Comparison of ENCODE assay signal across 8 mouse cellular contexts in the genomic region with DNA sequence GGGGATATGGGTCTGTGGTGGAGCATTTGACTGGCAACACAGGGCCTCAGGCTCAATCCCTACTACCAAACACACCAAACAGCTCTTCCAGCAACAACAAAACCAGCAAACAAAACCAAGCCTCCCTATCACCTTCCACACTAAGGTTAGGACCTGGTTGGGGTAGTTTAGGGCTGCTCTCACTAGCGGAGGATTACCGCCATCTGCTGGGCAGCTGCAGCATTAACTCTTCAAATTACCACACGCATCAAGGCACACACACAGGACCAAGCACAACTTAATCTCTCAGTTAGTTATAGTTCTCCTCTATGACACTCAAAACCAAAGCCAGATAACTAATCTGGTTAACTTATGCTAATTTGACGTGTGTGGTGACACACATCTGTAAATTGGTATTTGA. TPM values are rescaled to one million over a fixed set of nuclear protein-coding genes. Genes with fewer than 3 reads are reported as not detected.
DNase-seq lines count a peak whose midpoint lies in the region; ATAC-seq and TF ChIP-seq lines count a peak whose summit lies in the region.

No protein-coding gene starts in this region.

- H3K9ac ChIP-seq in hindbrain, embryonic 14.5 days, result no peak overlapping the region
- no peak overlapping the region for H3K9ac ChIP-seq in hindbrain, embryonic 16.5 days (ENCODE audit: low read depth, low read length)
- no peak overlapping the region for H3K9ac ChIP-seq in forebrain, embryonic 12.5 days
- H3K9ac ChIP-seq in kidney, postnatal 0 days (ENCODE audit: low read depth, low read length), result no peak overlapping the region
- H3K9ac ChIP-seq in lung, embryonic 16.5 days (ENCODE audit: low read length), result no peak overlapping the region

- peak; percentile 80 for TF ChIP-seq CTCF in G1E (IDR thresholded peaks at IDR 0.05; ENCODE audit: low read depth, low read length)
- peak; percentile 80 for TF ChIP-seq CTCF in kidney, postnatal 0 days (IDR thresholded peaks at IDR 0.05; ENCODE audit: low read depth)

- WGBS in hindbrain, embryonic 14.5 days, result 5% methylated on average over 4 of the region's 4 CpGs
- 3% methylated on average over 4 of the region's 4 CpGs for WGBS in hindbrain, embryonic 16.5 days
- 0% methylated on average over 4 of the region's 4 CpGs for WGBS in forebrain, embryonic 12.5 days
- 5% methylated on average over 4 of the region's 4 CpGs for WGBS in kidney, postnatal 0 days
- WGBS in lung, embryonic 16.5 days, result 7% methylated on average over 4 of the region's 4 CpGs

- H3K27me3 ChIP-seq in hindbrain, embryonic 14.5 days (ENCODE audit: control insufficient read depth, insufficient read depth, low read length), result no peaks in the 10 kb centered on the region
- H3K27me3 ChIP-seq in hindbrain, embryonic 16.5 days (replicated peaks; ENCODE audit: control insufficient read depth, insufficient read depth, low read length), result no peaks in the 10 kb centered on the region
- peaks cover 4% of the 10 kb centered on the region; the same call in 1 of the 2 replicates for H3K27me3 ChIP-seq in G1E (ENCODE audit: insufficient read depth, low read length)
- peaks cover 3% of the 10 kb centered on the region; the same call in 1 of the 2 replicates for H3K27me3 ChIP-seq in forebrain, embryonic 12.5 days
- H3K27me3 ChIP-seq in kidney, postnatal 0 days (ENCODE audit: insufficient read depth, low read length), result no peaks in the 10 kb centered on the region
- H3K27me3 ChIP-seq in lung, embryonic 16.5 days (ENCODE audit: control insufficient read depth, insufficient read depth, low read depth, low read length), result no peaks in the 10 kb centered on the region

- no peaks in the 10 kb centered on the region for H3K9me3 ChIP-seq in hindbrain, embryonic 14.5 days (ENCODE audit: control insufficient read depth, low read length)
- H3K9me3 ChIP-seq in hindbrain, embryonic 16.5 days (ENCODE audit: control insufficient read depth, low read length), result no peaks in the 10 kb centered on the region
- no peaks in the 10 kb centered on the region for H3K9me3 ChIP-seq in G1E (replicated peaks)
- H3K9me3 ChIP-seq in forebrain, embryonic 12.5 days, result no peaks in the 10 kb centered on the region
- no peaks in the 10 kb centered on the region for H3K9me3 ChIP-seq in kidney, postnatal 0 days (replicated peaks; ENCODE audit: low read length)
- H3K9me3 ChIP-seq in lung, embryonic 16.5 days (ENCODE audit: control insufficient read depth, low read length), result no peaks in the 10 kb centered on the region

- no peak overlapping the region for H3K4me3 ChIP-seq in hindbrain, embryonic 14.5 days (replicated peaks; ENCODE audit: low read length)
- no peak overlapping the region for H3K4me3 ChIP-seq in hindbrain, embryonic 16.5 days (ENCODE audit: low read length)
- H3K4me3 ChIP-seq in G1E (ENCODE audit: low read depth, low read length), result no peak overlapping the region
- no peak overlapping the region for H3K4me3 ChIP-seq in forebrain, embryonic 12.5 days (replicated peaks)
- H3K4me3 ChIP-seq in kidney, postnatal 0 days (replicated peaks; ENCODE audit: low read depth, low read length), result no peak overlapping the region
- H3K4me3 ChIP-seq in lung, embryonic 16.5 days (ENCODE audit: low read length), result no peak overlapping the region

- H3K4me2 ChIP-seq in hindbrain, embryonic 14.5 days (replicated peaks), result no peak overlapping the region
- H3K4me2 ChIP-seq in hindbrain, embryonic 16.5 days (ENCODE audit: low read length), result no peak overlapping the region
- no peak overlapping the region for H3K4me2 ChIP-seq in forebrain, embryonic 12.5 days
- H3K4me2 ChIP-seq in kidney, postnatal 0 days (ENCODE audit: low read length), result no peak overlapping the region
- no peak overlapping the region for H3K4me2 ChIP-seq in lung, embryonic 16.5 days (ENCODE audit: low read depth, low read length)

- H3K4me1 ChIP-seq in hindbrain, embryonic 14.5 days (replicated peaks; ENCODE audit: control insufficient read depth, insufficient read depth, low read length), result peaks cover 7% of the 10 kb centered on the region; the same call in 1 of the 2 replicates
- H3K4me1 ChIP-seq in hindbrain, embryonic 16.5 days (ENCODE audit: control insufficient read depth, insufficient read depth, low read depth, low read length), result peaks cover 3% of the 10 kb centered on the region; the same call in 1 of the 2 replicates
- no peaks in the 10 kb centered on the region for H3K4me1 ChIP-seq in G1E (ENCODE audit: insufficient read depth, low read depth, low read length)
- peaks cover 17% of the 10 kb centered on the region for H3K4me1 ChIP-seq in forebrain, embryonic 12.5 days
- H3K4me1 ChIP-seq in kidney, postnatal 0 days (replicated peaks; ENCODE audit: insufficient read depth, low read length), result 0 out of 2 replicates have a peak, but pooled peaks cover 5% of the 10 kb centered on the region
- peaks cover 6% of the 10 kb centered on the region; the same call in 1 of the 2 replicates for H3K4me1 ChIP-seq in lung, embryonic 16.5 days (replicated peaks; ENCODE audit: control insufficient read depth, insufficient read depth, low read length)

- peak; percentile 51 for DNase-seq in hindbrain, embryonic 14.5 days (ENCODE audit: low spot score)
- peak; percentile 45 for DNase-seq in G1E (ENCODE audit: low spot score)
- peak; percentile 62 for DNase-seq in kidney, postnatal 0 days (ENCODE audit: low spot score)
- peak; percentile 13 to 71 for DNase-seq in spleen, postnatal 10 days (ENCODE audit: low spot score in 2 of 2)

- H3K36me3 ChIP-seq in hindbrain, embryonic 14.5 days (replicated peaks; ENCODE audit: control insufficient read depth, insufficient read depth), result no peaks in the 10 kb centered on the region
- no peaks in the 10 kb centered on the region for H3K36me3 ChIP-seq in hindbrain, embryonic 16.5 days (ENCODE audit: control insufficient read depth, insufficient read depth, low read length)
- H3K36me3 ChIP-seq in G1E (replicated peaks), result no peaks in the 10 kb centered on the region
- no peaks in the 10 kb centered on the region for H3K36me3 ChIP-seq in forebrain, embryonic 12.5 days (replicated peaks)
- no peaks in the 10 kb centered on the region for H3K36me3 ChIP-seq in kidney, postnatal 0 days (ENCODE audit: insufficient read depth, low read length)
- H3K36me3 ChIP-seq in lung, embryonic 16.5 days (ENCODE audit: control insufficient read depth, insufficient read depth, low read length), result no peaks in the 10 kb centered on the region

- no peak for ATAC-seq in hindbrain, embryonic 14.5 days (ENCODE audit: low FRiP score)
- ATAC-seq in hindbrain, embryonic 16.5 days, result no peak
- ATAC-seq in G1E (ENCODE audit: extremely low read depth, insufficient number of reproducible peaks, low FRiP score, poor library complexity, severe bottlenecking), result peak; percentile 40; the same call in 1 of the 2 replicates
- peak; percentile 40 for ATAC-seq in cerebellum, adult (ENCODE audit: insufficient number of reproducible peaks, low FRiP score, low TSS enrichment)
- peak; percentile 59; the same call in 1 of the 2 replicates for ATAC-seq in forebrain, embryonic 12.5 days (ENCODE audit: low FRiP score)
- no peak for ATAC-seq in kidney, postnatal 0 days (replicated peaks; ENCODE audit: low FRiP score, low read depth)
- ATAC-seq in lung, embryonic 16.5 days (ENCODE audit: low read depth), result peak; percentile 53; the same call in 1 of the 2 replicates

- no peak overlapping the region for H3K27ac ChIP-seq in hindbrain, embryonic 14.5 days
- no peak overlapping the region for H3K27ac ChIP-seq in hindbrain, embryonic 16.5 days (ENCODE audit: low read depth, low read length)
- no peak overlapping the region for H3K27ac ChIP-seq in forebrain, embryonic 12.5 days
- no peak overlapping the region for H3K27ac ChIP-seq in kidney, postnatal 0 days
- H3K27ac ChIP-seq in lung, embryonic 16.5 days (ENCODE audit: low read length), result no peak overlapping the region

RNA-seq across cellular contexts. Expression of a gene that starts 4.1 kb away (rescaled TPM):
- 68.5 and 80.0 TPM in 2 replicates for polyA plus RNA-seq in hindbrain, embryonic 14.5 days (2014; fragmentation: Nextera tagmentation; extraction: Ambion mirVana)
- 74.5 and 79.2 TPM in 2 replicates for polyA plus RNA-seq in hindbrain, embryonic 16.5 days (2015; fragmentation: Nextera tagmentation; extraction: Ambion mirVana)
- total RNA-seq in G1E (2014; fragmentation: Nextera tagmentation), result not detected in 2 replicates
- 0.05 TPM in 1 of 2 replicates, not detected in the other for total RNA-seq in G1E (2017)
- polyA plus RNA-seq in G1E (2012), result not detected in 2 replicates
- 10.2 and 11.6 TPM in 2 replicates for polyA plus RNA-seq in forebrain, embryonic 12.5 days (2016; fragmentation: Nextera tagmentation; extraction: Ambion mirVana)
- polyA plus RNA-seq in kidney, postnatal 0 days (2015; fragmentation: Nextera tagmentation; extraction: Ambion mirVana), result 2.6 TPM in 2 replicates
- polyA plus RNA-seq in lung, embryonic 16.5 days (2015; fragmentation: Nextera tagmentation; extraction: Ambion mirVana), result 3.2 and 3.4 TPM in 2 replicates

RNA-seq across cellular contexts. Expression of a gene that starts 15.1 kb away (rescaled TPM):
- 2.1 and 2.3 TPM in 2 replicates for polyA plus RNA-seq in hindbrain, embryonic 14.5 days (2014; fragmentation: Nextera tagmentation; extraction: Ambion mirVana)
- polyA plus RNA-seq in hindbrain, embryonic 16.5 days (2015; fragmentation: Nextera tagmentation; extraction: Ambion mirVana), result 1.9 and 2.0 TPM in 2 replicates
- total RNA-seq in G1E (2014; fragmentation: Nextera tagmentation) (not detected in 2 replicates), G1E (2017) (not detected in 2 replicates)
- not detected in 2 replicates for polyA plus RNA-seq in G1E (2012)
- polyA plus RNA-seq in forebrain, embryonic 12.5 days (2016; fragmentation: Nextera tagmentation; extraction: Ambion mirVana), result 1.8 and 2.3 TPM in 2 replicates
- 0.77 and 0.87 TPM in 2 replicates for polyA plus RNA-seq in kidney, postnatal 0 days (2015; fragmentation: Nextera tagmentation; extraction: Ambion mirVana)
- 1.2 and 1.3 TPM in 2 replicates for polyA plus RNA-seq in lung, embryonic 16.5 days (2015; fragmentation: Nextera tagmentation; extraction: Ambion mirVana)

Comparison
In these comparisons a context has a peak if more than half of its experiments do, and no peak if none do; other contexts are left out.
1. ATAC-seq: peak in G1E (single experiment), cerebellum, adult (single experiment), forebrain, embryonic 12.5 days (single experiment) and lung, embryonic 16.5 days (single experiment); none in hindbrain, embryonic 14.5 days (single experiment), hindbrain, embryonic 16.5 days (single experiment) and kidney, postnatal 0 days (single experiment).
2. Peak in every context shown above with its lines, with median percentiles within 50 percentile points of each other: DNase-seq.